Mouse (Mus musculus) intestine, embryonic 15.5 days (tissue): ENCODE data around the gene Apoo. TPM values are rescaled to one million over a fixed set of nuclear protein-coding genes. Genes with fewer than 3 reads are reported as not detected.
"Not testable (repeated sequence)": the region's sequence is repeated elsewhere in the genome, so short reads cannot be mapped to it uniquely, and the experiment has no call there.

ENCODE experiments used
- ATAC-seq: fragments of 200-750 bp; cut with Nextera tagmentation; 2 replicates; pipeline ENCODE4 v1.8.0; 2017; ENCODE audit warnings: moderate TSS enrichment, moderate library complexity
- H3K27ac ChIP-seq: fragments of 300-500 bp; sonication (generic); 2 replicates; pipeline ENCODE4 v1.5.1; 2015; ENCODE audit warnings: mild to moderate bottlenecking, inconsistent platforms
- H3K27me3 ChIP-seq: fragments of 300-500 bp; sonication (generic); replicated peaks from 2 replicates; pipeline ENCODE4 v1.6.1; 2015; ENCODE audit warnings: inconsistent platforms
- H3K36me3 ChIP-seq: fragments of 300-500 bp; sonication (generic); 2 replicates; pipeline ENCODE4 v1.6.1; 2015; ENCODE audit warnings: inconsistent platforms
- H3K4me1 ChIP-seq: fragments of 300-500 bp; sonication (generic); replicated peaks from 2 replicates; pipeline ENCODE4 v1.6.1; 2015; ENCODE audit warnings: inconsistent platforms
- H3K4me2 ChIP-seq: fragments of 300-500 bp; sonication (generic); replicated peaks from 2 replicates; pipeline ENCODE4 v1.6.1; 2015; ENCODE audit warnings: mild to moderate bottlenecking, inconsistent platforms
- H3K4me3 ChIP-seq: fragments of 300-500 bp; sonication (generic); replicated peaks from 2 replicates; pipeline ENCODE4 v1.5.1; 2015; ENCODE audit warnings: inconsistent platforms
- H3K9ac ChIP-seq: fragments of 300-500 bp; sonication (generic); 2 replicates; pipeline ENCODE4 v1.6.1; 2015; ENCODE audit warnings: inconsistent platforms
- H3K9me3 ChIP-seq: fragments of 300-500 bp; sonication (generic); 2 replicates; pipeline ENCODE4 v1.6.1; 2016; ENCODE audit warnings: inconsistent platforms
- WGBS: fragments of 180-500 bp; shearing (Covaris S2); methylation state at CpG from one replicate; pipeline ENCODE4 v1.1.7; 2015; 5-methylcytosine and 5-hydroxymethylcytosine counted together
- polyA plus RNA-seq: library from polyadenylated mRNA; unstranded; fragments of >200 nt; fragmentation: Nextera tagmentation; extraction: Ambion mirVana; gene quantifications from 2 replicates; pipeline ENCODE4 v1.2.1, GENCODE M21; 2015

Gene Apoo
- polyA plus RNA-seq, 1 experiment from 2014 or later, result 113 TPM

GRCm38 (mm10) chrX:94450047-94450881, 83.3 kb downstream of the Apoo start:
- WGBS, result 40% methylated on average over 1 of the region's 7 CpGs
- H3K4me3 ChIP-seq, ATAC-seq: not testable (repeated sequence)

GRCm38 (mm10) chrX:94459346-94459745, 92.4 kb downstream of the Apoo start:
- Histone ChIP-seq H3K9me3 (no peaks in the 10 kb centered on the region), H3K4me3 (no peak overlapping the region), H3K9ac (no peak overlapping the region), H3K36me3 (no peaks in the 10 kb centered on the region), H3K4me1 (no peaks in the 10 kb centered on the region), H3K27ac (no peak overlapping the region), H3K4me2 (no peak overlapping the region), H3K27me3 (peaks cover 6% of the 10 kb centered on the region; the same call in 1 of the 2 replicates)
- no peak for ATAC-seq
- WGBS, result 68% methylated on average over 4 of the region's 4 CpGs

More at GRCm38 (mm10) chrX:94450047-94450881, 83.3 kb downstream of the Apoo start:
- H3K9me3 ChIP-seq, H3K36me3 ChIP-seq, H3K27me3 ChIP-seq, H3K9ac ChIP-seq, H3K4me1 ChIP-seq, H3K4me2 ChIP-seq, H3K27ac ChIP-seq: not testable (repeated sequence)

- H3K9me3 ChIP-seq, H3K9ac ChIP-seq, H3K27me3 ChIP-seq, H3K4me2 ChIP-seq, H3K4me1 ChIP-seq, H3K4me3 ChIP-seq, H3K36me3 ChIP-seq, ATAC-seq, H3K27ac ChIP-seq: not testable (repeated sequence)
- 88% methylated on average over 1 of the region's 3 CpGs for WGBS
Measured at GRCm38 (mm10) chrX:94461513-94461912, 94.6 kb downstream of the Apoo start.

DNA sequence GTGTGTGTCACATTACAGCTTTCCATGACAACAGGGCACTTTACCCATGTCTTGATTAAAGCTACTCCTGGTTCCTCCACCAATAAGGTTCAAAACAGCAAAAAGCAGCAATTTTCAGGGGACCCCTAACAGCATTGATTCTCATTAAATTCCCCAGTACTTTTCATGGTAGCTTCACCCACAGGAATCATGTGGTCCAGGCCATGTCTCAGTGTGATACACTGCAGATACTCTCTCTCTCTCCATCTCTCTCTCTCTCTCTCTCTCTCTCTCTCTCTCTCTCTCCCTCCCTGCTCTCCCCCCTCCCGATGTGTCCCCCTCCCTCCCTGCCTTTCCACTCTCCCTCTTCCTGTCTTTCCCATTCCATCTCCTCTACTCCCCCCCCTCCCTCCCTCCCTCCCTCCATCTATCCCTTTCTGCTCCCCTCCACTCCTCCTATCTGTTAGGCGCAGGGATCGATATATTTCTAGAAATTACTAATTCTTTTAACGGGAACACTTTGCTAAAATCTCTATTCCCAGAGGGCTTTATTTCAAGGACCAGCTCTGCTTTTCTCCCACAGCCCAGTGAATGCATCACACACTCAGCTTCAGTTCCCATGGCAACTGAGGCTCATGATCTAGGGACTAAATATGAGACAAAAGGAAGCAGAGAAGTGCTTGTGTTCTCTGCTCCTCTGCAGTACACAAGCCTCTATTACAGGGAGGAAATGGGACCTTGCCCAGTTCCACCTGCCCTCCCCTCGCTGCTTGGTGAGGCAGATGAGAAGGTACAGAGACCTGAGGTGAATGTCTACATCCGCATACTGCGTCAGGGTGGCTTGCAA, 95.9 kb downstream of the Apoo start:
- H3K9me3 ChIP-seq, H3K36me3 ChIP-seq, H3K4me1 ChIP-seq, H3K4me2 ChIP-seq, ATAC-seq, H3K27ac ChIP-seq, H3K27me3 ChIP-seq, H3K4me3 ChIP-seq, H3K9ac ChIP-seq: not testable (repeated sequence)
- WGBS, result no CpG with 5 or more reads among the region's 7 CpGs

Other genes starting within 250 kb of the Apoo start
- 27.2 and 27.8 TPM in 2 replicates for gene Zfx, start 243.4 kb upstream of the Apoo start, polyA plus RNA-seq
- 64.5 and 70.6 TPM in 2 replicates for gene Eif2s3x, start 154.3 kb upstream of the Apoo start, polyA plus RNA-seq
- gene Klhl15, start 132.5 kb upstream of the Apoo start, polyA plus RNA-seq, result 6.0 and 6.6 TPM in 2 replicates
- not detected in 2 replicates for gene Fam90a1b, start 340 bp upstream of the Apoo start, polyA plus RNA-seq
- gene Maged1, start 175.0 kb downstream of the Apoo start, polyA plus RNA-seq, result 378 and 406 TPM in 2 replicates